Mouse (Mus musculus) lung, adult 18-20 months (tissue): ENCODE measurements around the gene Rnaset2b.
"Not testable (repeated sequence)": the region's sequence is repeated elsewhere in the genome, so short reads cannot be mapped to it uniquely, and the experiment has no call there.

ENCODE experiments used
- DNase-seq, 2 experiments: peaks; one replicate each; pipeline ENCODE4 v3.0.0; 2022; ENCODE audit warnings: mixed read lengths in 2 of 2

Rnaset2b gene

GRCm38 (mm10) chr17:6970334-6970733 lies at the start of gene Rnaset2b:
Gene Rnaset2b, plus strand, starts transcription at chr17:6970634.
- not testable (repeated sequence) for DNase-seq

DNA sequence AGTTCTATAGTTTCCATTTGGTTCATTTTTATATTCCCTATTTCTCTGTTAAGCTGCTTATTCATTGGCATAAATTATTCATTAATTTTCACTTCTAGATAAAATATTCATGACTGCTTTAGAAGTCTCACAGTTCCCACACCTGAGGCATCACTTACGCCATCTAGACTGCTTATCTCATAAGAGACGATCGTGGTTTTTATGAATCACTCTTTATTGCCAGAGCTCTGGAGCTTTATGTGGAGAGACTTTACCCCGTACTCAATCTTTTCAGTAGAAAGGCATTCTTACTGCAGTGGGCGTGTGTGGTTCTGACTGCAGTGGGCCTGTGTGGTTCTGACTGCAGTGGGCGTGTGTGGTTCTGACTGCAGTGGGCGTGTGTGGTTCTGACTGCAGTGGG lies 38.8 kb upstream of the Rnaset2b start:
- DNase-seq, result not testable (repeated sequence)

DNA sequence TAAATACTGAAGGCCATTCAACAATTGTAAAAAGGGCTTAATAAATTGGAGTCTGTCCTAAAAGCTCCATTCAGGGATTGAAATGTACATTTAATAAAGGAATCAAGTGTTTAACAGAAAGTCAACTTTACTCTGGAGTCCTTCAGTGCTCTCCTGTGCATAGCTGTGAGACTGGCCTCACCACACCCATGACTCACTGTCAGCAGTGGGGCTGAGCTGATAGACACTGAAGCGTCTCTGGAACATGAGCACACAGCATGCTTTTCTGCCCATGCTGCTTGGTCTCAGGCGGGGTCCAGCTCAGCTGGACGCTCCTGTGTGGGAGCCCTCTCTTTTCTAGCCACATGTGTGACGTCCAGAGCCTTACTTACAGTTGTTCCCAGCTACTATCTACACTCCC lies 27.9 kb upstream of the Rnaset2b start:
- DNase-seq, result not testable (repeated sequence)

DNA sequence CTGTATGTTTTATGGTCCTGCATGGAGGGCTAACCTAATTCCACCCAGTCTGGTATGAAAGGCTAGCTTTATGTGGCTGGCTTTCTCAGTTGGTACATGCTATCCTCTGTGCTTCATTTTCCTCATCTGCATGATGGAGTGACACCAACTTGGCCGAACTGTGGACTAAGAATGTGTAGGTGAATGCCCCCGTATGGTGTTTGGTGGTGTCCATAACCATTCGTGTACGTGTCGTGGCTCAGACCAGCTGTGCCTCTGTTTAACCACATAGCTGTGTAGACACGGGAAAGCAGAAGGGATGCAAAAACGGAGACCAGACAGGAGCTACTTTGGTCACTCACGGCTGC lies 22.8 kb upstream of the Rnaset2b start:
- not testable (repeated sequence) for DNase-seq

DNA sequence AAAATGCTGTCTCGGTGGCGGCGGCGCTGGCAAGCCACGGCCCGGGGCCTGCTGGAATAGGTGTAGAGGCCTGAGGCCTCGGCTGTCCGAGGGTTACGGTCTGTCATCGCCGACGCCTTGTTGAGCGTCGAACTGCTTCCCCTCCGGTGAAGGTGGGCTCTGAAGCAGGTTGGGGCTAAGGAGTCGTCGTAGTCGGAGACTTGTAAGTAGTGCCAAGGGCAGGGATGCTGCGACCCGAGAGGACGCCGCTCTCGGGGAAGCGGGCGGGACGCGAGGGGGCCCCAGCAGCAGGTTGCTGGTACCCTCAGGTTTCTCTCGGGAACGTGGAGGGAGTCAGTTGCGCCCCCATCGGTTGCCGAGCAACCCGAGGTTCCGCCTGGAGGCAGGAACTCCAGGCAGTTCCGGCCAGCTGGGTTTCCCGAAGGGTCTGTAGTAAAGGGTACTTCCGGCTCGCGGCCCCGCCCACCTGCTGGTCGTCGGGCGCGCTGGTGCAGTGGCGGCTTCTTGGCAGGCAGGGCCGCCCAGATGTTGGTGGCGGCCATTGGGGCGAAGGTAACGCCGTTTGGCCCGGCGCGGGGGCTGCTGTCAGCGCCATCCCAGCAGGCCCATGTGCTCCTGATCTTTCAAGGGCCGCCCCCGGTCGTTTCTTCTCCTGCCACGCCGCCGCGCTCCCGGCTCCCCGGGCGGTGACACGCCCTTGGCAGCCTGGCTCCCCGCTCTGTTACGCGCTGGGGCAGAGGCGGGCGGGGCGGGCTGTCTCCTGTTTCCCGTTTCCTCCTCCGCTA lies 22.3 kb upstream of the Rnaset2b start, which contains the start of gene Rsph3b:
Gene Rsph3b, minus strand, starts transcription at position 699 of the 785 bp plus-strand sequence.
- DNase-seq, result peak; percentile 89 to 92

DNA sequence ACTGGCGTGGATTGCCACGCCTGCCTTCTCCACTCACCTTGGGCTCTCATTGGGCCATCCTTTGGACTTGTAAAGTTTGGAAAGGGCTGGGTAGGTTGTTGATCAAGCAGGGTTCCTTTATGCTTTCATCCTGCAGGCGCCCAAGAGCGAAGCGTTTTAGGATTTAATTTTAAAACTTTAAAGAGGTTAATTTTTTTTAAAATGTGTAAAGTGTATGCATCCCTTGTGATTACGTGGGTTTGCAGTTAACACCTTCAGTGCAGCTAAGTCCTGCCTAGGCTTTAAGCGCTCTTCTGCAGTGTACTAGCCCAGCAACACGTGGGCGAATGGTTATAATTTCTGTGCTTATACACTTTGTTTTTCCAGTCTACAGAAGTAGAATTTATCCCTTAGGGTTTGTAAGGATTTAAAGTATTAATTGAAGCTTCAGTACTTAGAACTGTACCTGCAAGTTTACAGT lies 21.6 kb upstream of the Rnaset2b start:
- not testable (repeated sequence) for DNase-seq

- not testable (repeated sequence) for DNase-seq
Observed at GRCm38 (mm10) chr17:6958881-6959280, 11.6 kb upstream of the Rnaset2b start.

DNA sequence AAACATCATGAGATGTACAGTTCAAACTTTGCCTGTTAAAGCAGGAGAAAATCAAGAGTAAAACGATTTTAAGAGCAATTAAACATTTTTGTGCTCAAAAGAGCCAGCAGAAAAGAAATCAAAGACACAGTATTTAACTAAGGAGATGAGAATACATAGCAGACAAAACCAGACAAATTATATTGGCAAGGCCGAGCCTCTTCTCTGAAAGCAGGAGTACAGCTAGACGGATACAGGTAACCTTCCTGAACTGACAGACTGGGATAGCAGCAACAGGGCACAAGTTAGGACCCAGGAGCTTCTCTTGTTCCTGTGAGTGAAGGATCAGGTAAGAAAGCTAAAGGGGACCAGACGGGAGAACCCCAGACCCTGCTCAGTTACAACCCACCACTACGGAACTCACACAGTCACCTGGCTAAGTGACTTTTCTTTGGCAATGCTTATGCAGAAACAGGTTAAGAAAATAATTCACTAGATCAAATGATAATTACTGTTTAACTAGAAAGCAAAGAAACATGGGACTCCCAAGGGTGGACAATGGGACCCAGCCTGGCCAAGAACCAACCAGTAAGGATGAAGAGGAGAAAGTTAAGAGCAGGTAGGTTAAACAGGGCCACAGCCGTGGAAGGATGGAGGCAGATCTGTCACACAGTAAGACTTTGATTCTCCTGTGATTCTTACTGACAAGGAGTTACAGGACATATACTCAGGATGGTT lies 10.7 kb upstream of the Rnaset2b start:
- not testable (repeated sequence) for DNase-seq

DNA sequence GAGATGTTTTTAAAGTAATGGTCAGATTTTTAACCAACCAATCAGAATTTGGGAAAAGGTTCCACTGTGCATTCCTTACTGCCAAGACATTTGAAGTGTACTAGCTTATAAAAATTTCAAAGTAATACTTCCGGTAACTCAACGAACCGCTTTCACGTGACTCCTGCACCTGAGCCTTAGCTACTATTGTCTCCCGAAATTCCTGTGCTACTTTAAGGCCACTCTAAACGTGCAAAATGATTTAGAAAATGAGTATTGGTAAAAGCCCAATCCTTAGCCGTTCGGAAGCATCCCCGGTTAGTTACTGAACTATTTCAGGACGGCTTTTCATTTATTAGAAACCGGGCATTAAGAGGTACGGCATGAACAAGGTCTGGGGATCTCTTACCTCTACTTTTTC lies 10.1 kb upstream of the Rnaset2b start:
- not testable (repeated sequence) for DNase-seq

- DNase-seq, result peak; percentile 32 to 44
Observed at GRCm38 (mm10) chr17:6960776-6961175, 9.7 kb upstream of the Rnaset2b start, which contains the start of gene Tagap1. Gene Tagap1, minus strand, starts transcription at chr17:6961156.

GRCm38 (mm10) chr17:6961181-6962000 lies 9.0 kb upstream of the Rnaset2b start:
- peak in 1 of 2 experiments; percentile 30 for DNase-seq

DNA sequence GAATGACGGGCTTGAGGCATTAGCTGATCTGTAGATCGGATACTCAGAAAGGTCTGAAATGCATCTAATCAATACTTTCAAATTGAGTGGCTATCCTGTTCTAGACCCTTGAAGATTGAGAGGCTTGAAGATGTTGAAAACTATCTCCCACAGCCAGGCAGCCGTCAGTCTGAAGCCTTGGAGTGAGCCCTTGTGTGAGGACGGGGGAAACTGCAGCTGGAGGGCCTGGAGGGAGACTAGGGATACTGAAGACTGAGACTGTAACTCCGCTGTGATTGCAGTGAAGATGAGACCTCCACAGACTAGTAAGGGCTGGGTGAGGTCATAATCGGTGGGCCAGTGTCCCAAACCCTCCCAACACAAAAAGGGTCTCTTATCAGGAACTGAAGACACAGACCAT lies 8.1 kb upstream of the Rnaset2b start:
- not testable (repeated sequence) for DNase-seq

GRCm38 (mm10) chr17:6962936-6963335 lies 7.5 kb upstream of the Rnaset2b start:
- DNase-seq, result not testable (repeated sequence)

DNA sequence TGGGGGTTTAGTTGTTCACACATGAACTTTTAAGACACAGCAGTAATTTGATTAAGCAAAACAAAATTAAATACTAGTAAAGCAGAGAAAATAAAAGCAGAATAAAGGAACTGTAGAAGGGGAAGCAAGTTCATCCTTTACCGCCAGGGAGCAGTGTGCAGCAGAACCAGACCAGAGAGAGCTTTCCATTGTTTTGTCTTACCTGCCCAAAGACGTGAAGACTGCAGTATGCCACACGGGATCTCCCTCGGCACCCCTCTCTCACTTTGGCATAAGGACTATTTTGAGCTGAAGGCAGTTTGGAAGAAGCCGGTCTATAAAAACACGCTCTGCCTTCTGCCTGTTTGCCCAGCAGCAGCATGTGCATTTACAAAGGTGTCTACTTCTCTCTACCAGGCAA lies 5.1 kb upstream of the Rnaset2b start:
- DNase-seq, result peak in 1 of 2 experiments; percentile 20

- not testable (repeated sequence) for DNase-seq
Observed at GRCm38 (mm10) chr17:6967673-6968072, 2.8 kb upstream of the Rnaset2b start.

DNA sequence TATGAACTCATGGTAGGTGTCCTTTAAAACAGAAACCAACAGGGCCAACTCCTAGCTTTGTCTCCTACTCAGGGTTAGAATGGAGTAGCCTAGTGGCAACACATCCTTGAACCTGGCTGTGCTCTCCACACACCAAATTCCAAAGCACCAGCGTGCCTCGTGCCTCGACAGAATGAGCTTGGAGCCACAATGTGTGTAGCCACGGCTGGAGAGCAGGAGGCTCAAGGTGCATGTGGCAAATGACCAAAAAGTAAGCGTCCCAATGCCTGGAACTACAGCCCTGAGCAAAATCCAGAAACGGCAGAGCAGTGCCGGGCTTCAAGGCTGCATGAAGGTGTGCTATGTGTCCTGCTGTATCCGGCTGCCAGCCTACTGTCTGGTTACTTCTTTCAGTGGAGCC lies 804 bp downstream of the Rnaset2b start:
- not testable (repeated sequence) for DNase-seq

GRCm38 (mm10) chr17:6972836-6973396 lies 2.5 kb downstream of the Rnaset2b start:
- not testable (repeated sequence) for DNase-seq

DNA sequence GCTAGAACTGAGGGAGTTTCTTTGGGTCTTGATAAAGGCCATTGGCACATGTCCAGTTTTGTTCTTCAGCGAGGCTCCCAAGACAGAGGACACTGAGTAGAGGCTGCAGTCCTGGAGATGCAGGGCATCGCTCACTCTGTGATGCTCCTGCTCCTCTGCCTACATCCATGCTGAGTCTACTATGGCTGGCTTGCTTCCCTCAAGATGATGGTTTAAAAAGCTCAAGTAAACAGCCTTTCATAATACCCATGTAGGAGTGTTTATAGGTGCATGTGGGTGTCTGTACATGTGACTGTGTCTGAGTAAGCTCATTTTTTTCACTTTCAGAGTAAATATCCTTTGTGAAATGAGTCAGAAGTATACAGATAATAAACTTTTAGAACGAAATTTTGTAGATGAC lies 4.6 kb downstream of the Rnaset2b start:
- not testable (repeated sequence) for DNase-seq

- peak; percentile 80 to 81 for DNase-seq
Observed at GRCm38 (mm10) chr17:6978287-6979248, 8.1 kb downstream of the Rnaset2b start, which contains the start of gene Gm49721. Gene Gm49721, plus strand, starts transcription at chr17:6978904.

GRCm38 (mm10) chr17:6979380-6979779 lies 8.9 kb downstream of the Rnaset2b start:
- not testable (repeated sequence) for DNase-seq

GRCm38 (mm10) chr17:6980144-6980543 lies 9.7 kb downstream of the Rnaset2b start:
- not testable (repeated sequence) for DNase-seq
